Mouse (Mus musculus) heart, embryonic 15.5 days (tissue): ENCODE measurements around the gene Kirrel3. TPM values are rescaled to one million over a fixed set of nuclear protein-coding genes. Genes with fewer than 3 reads are reported as not detected.
A peak's percentile ranks its signal among the peaks of the same experiment; 100 is the strongest.

Experiments
- ATAC-seq: fragments of 200-750 bp; cut with Nextera tagmentation; replicated peaks from 2 replicates; pipeline ENCODE4 v1.8.0; 2017; ENCODE audit warnings: low read depth, moderate TSS enrichment; ENCODE audit not compliant: insufficient number of reproducible peaks, insufficient read depth, low FRiP score
- H3K27ac ChIP-seq: fragments of 300-500 bp; sonication (generic); 2 replicates; pipeline ENCODE4 v1.5.1; 2015; ENCODE audit warnings: mild to moderate bottlenecking, inconsistent platforms
- H3K27me3 ChIP-seq: fragments of 300-500 bp; sonication (generic); 2 replicates; pipeline ENCODE4 v1.6.1; 2015; ENCODE audit warnings: inconsistent platforms
- H3K36me3 ChIP-seq: fragments of 300-500 bp; sonication (generic); 2 replicates; pipeline ENCODE4 v1.6.1; 2015; ENCODE audit warnings: mild to moderate bottlenecking, inconsistent platforms
- H3K4me1 ChIP-seq: fragments of 300-500 bp; sonication (generic); replicated peaks from 2 replicates; pipeline ENCODE4 v1.6.1; 2015; ENCODE audit warnings: inconsistent platforms
- H3K4me2 ChIP-seq: fragments of 300-500 bp; sonication (generic); 2 replicates; pipeline ENCODE4 v1.6.1; 2015; ENCODE audit warnings: inconsistent platforms, mild to moderate bottlenecking, moderate library complexity
- H3K4me3 ChIP-seq: fragments of 300-500 bp; sonication (generic); 2 replicates; pipeline ENCODE4 v1.5.1; 2015; ENCODE audit warnings: mild to moderate bottlenecking, inconsistent platforms
- H3K9ac ChIP-seq: fragments of 300-500 bp; sonication (generic); 2 replicates; pipeline ENCODE4 v1.6.1; 2015; ENCODE audit warnings: mild to moderate bottlenecking, inconsistent platforms
- H3K9me3 ChIP-seq: fragments of 300-500 bp; sonication (generic); replicated peaks from 2 replicates; pipeline ENCODE4 v1.6.1; 2016; ENCODE audit warnings: inconsistent platforms
- WGBS: fragments of 180-500 bp; shearing (Covaris S2); methylation state at CpG from one replicate; pipeline ENCODE4 v1.1.7; 2015; ENCODE audit warnings: mixed read lengths; 5-methylcytosine and 5-hydroxymethylcytosine counted together
- polyA plus RNA-seq: library from polyadenylated mRNA; unstranded; fragments of >200 nt; fragmentation: Nextera tagmentation; extraction: Ambion mirVana; gene quantifications from 2 replicates; pipeline ENCODE4 v1.2.1, GENCODE M21; 2015

Gene Kirrel3
- polyA plus RNA-seq, 1 experiment from 2014 or later, result 1.2 TPM

GRCm38 (mm10) chr9:35041493-35041892 lies 555.8 kb downstream of the Kirrel3 start:
- Histone ChIP-seq H3K4me2 (no peak overlapping the region), H3K4me1 (peaks cover 69% of the 10 kb centered on the region), H3K4me3 (no peak overlapping the region), H3K9me3 (0 out of 2 replicates have a peak, but pooled peaks cover 5% of the 10 kb centered on the region), H3K36me3 (no peaks in the 10 kb centered on the region), H3K27ac (no peak overlapping the region), H3K9ac (no peak overlapping the region), H3K27me3 (no peaks in the 10 kb centered on the region)
- ATAC-seq, result no peak
- 51% methylated on average over 5 of the region's 5 CpGs for WGBS

GRCm38 (mm10) chr9:35043619-35044018 lies 557.9 kb downstream of the Kirrel3 start:
- H3K4me3 ChIP-seq, result no peak overlapping the region
- H3K36me3 ChIP-seq, result peaks cover 12% of the 10 kb centered on the region
- H3K9me3 ChIP-seq, result no peaks in the 10 kb centered on the region
- WGBS, result 48% methylated on average over 7 of the region's 7 CpGs
- peaks cover 64% of the 10 kb centered on the region for H3K4me1 ChIP-seq
- no peak overlapping the region for H3K9ac ChIP-seq
- no peak for ATAC-seq
- H3K27ac ChIP-seq, result peak overlapping the region; percentile 69
- H3K27me3 ChIP-seq, result no peaks in the 10 kb centered on the region
- H3K4me2 ChIP-seq, result no peak overlapping the region

GRCm38 (mm10) chr9:35044458-35044857 lies 558.8 kb downstream of the Kirrel3 start:
- H3K4me3 ChIP-seq, result no peak overlapping the region
- no peaks in the 10 kb centered on the region for H3K27me3 ChIP-seq
- 43% methylated on average over 15 of the region's 15 CpGs for WGBS
- peaks cover 55% of the 10 kb centered on the region for H3K4me1 ChIP-seq
- H3K36me3 ChIP-seq, result peaks cover 15% of the 10 kb centered on the region
- ATAC-seq, result no peak; the same call in 1 of the 2 replicates
- H3K9me3 ChIP-seq, result no peaks in the 10 kb centered on the region
- H3K4me2 ChIP-seq, result no peak overlapping the region
- H3K9ac ChIP-seq, result no peak overlapping the region
- H3K27ac ChIP-seq, result peak overlapping the region; percentile 69

GRCm38 (mm10) chr9:35045031-35045531 lies 559.4 kb downstream of the Kirrel3 start:
- 31% methylated on average over 11 of the region's 11 CpGs for WGBS
- Histone ChIP-seq H3K36me3 (peaks cover 15% of the 10 kb centered on the region), H3K4me1 (peaks cover 50% of the 10 kb centered on the region), H3K4me3 (no peak overlapping the region), H3K9ac (no peak overlapping the region), H3K27me3 (no peaks in the 10 kb centered on the region), H3K4me2 (no peak overlapping the region), H3K27ac (peak overlapping the region; percentile 69), H3K9me3 (no peaks in the 10 kb centered on the region)
- ATAC-seq, result peak; percentile 87

GRCm38 (mm10) chr9:35045756-35046155 lies 560.1 kb downstream of the Kirrel3 start:
- 43% methylated on average over 2 of the region's 2 CpGs for WGBS
- no peak overlapping the region for H3K4me2 ChIP-seq
- no peak overlapping the region for H3K4me3 ChIP-seq
- no peak overlapping the region for H3K9ac ChIP-seq
- H3K9me3 ChIP-seq, result no peaks in the 10 kb centered on the region
- peaks cover 15% of the 10 kb centered on the region for H3K36me3 ChIP-seq
- H3K4me1 ChIP-seq, result peaks cover 54% of the 10 kb centered on the region
- peak overlapping the region; percentile 69 for H3K27ac ChIP-seq
- ATAC-seq, result peak; percentile 51
- no peaks in the 10 kb centered on the region for H3K27me3 ChIP-seq

GRCm38 (mm10) chr9:35048449-35048848 lies 562.8 kb downstream of the Kirrel3 start:
- ATAC-seq, result no peak
- H3K4me3 ChIP-seq, result no peak overlapping the region
- H3K4me1 ChIP-seq, result peaks cover 58% of the 10 kb centered on the region
- H3K9me3 ChIP-seq, result no peaks in the 10 kb centered on the region
- no peak overlapping the region for H3K9ac ChIP-seq
- WGBS, result 61% methylated on average over 6 of the region's 6 CpGs
- H3K4me2 ChIP-seq, result no peak overlapping the region
- no peak overlapping the region for H3K27ac ChIP-seq
- no peaks in the 10 kb centered on the region for H3K27me3 ChIP-seq
- peaks cover 26% of the 10 kb centered on the region for H3K36me3 ChIP-seq

GRCm38 (mm10) chr9:35049891-35050527 lies 564.3 kb downstream of the Kirrel3 start:
- no peak for ATAC-seq
- no peak overlapping the region for H3K4me3 ChIP-seq
- H3K4me2 ChIP-seq, result no peak overlapping the region
- H3K27ac ChIP-seq, result no peak overlapping the region
- WGBS, result 73% methylated on average over 3 of the region's 3 CpGs
- peaks cover 27% of the 10 kb centered on the region for H3K36me3 ChIP-seq
- H3K27me3 ChIP-seq, result no peaks in the 10 kb centered on the region
- peaks cover 42% of the 10 kb centered on the region for H3K4me1 ChIP-seq
- no peak overlapping the region for H3K9ac ChIP-seq
- H3K9me3 ChIP-seq, result no peaks in the 10 kb centered on the region

- H3K27me3 ChIP-seq, result no peaks in the 10 kb centered on the region
- H3K36me3 ChIP-seq, result peaks cover 27% of the 10 kb centered on the region
- 80% methylated on average over 6 of the region's 6 CpGs for WGBS
- no peaks in the 10 kb centered on the region for H3K9me3 ChIP-seq
- H3K4me3 ChIP-seq, result no peak overlapping the region
- H3K4me2 ChIP-seq, result no peak overlapping the region
- H3K9ac ChIP-seq, result no peak overlapping the region
- ATAC-seq, result no peak
- peaks cover 34% of the 10 kb centered on the region for H3K4me1 ChIP-seq
- H3K27ac ChIP-seq, result peak overlapping the region; percentile 59
Measured at GRCm38 (mm10) chr9:35050701-35051454, 565.2 kb downstream of the Kirrel3 start.

GRCm38 (mm10) chr9:35051666-35052065 lies 566.0 kb downstream of the Kirrel3 start:
- Histone ChIP-seq H3K4me3 (no peak overlapping the region), H3K9me3 (no peaks in the 10 kb centered on the region), H3K27me3 (no peaks in the 10 kb centered on the region), H3K4me1 (peaks cover 27% of the 10 kb centered on the region), H3K9ac (no peak overlapping the region), H3K36me3 (peaks cover 27% of the 10 kb centered on the region), H3K27ac (peak overlapping the region; percentile 59), H3K4me2 (no peak overlapping the region)
- 54% methylated on average over 4 of the region's 4 CpGs for WGBS
- 0 out of 2 replicates have a peak, but pooled peaks have one; percentile 27 for ATAC-seq

- no peaks in the 10 kb centered on the region for H3K27me3 ChIP-seq
- H3K27ac ChIP-seq, result no peak overlapping the region
- H3K9me3 ChIP-seq, result no peaks in the 10 kb centered on the region
- H3K4me1 ChIP-seq, result peaks cover 27% of the 10 kb centered on the region
- no peak for ATAC-seq
- no peak overlapping the region for H3K9ac ChIP-seq
- H3K36me3 ChIP-seq, result peaks cover 21% of the 10 kb centered on the region
- H3K4me2 ChIP-seq, result no peak overlapping the region
- WGBS, result 86% methylated on average over 4 of the region's 4 CpGs
- H3K4me3 ChIP-seq, result no peak overlapping the region
Measured at GRCm38 (mm10) chr9:35052671-35053070, 567.0 kb downstream of the Kirrel3 start.

GRCm38 (mm10) chr9:35053081-35053480 lies 567.4 kb downstream of the Kirrel3 start:
- Histone ChIP-seq H3K9me3 (no peaks in the 10 kb centered on the region), H3K27me3 (no peaks in the 10 kb centered on the region), H3K4me2 (no peak overlapping the region), H3K27ac (no peak overlapping the region), H3K4me3 (no peak overlapping the region), H3K36me3 (peaks cover 18% of the 10 kb centered on the region; the same call in 1 of the 2 replicates), H3K4me1 (peaks cover 27% of the 10 kb centered on the region), H3K9ac (no peak overlapping the region)
- no peak for ATAC-seq
- 93% methylated on average over 16 of the region's 16 CpGs for WGBS
